Mouse (Mus musculus) erythroblast, embryonic 14.5 days (primary cell): ENCODE measurements around the gene Ap2b1.

Experiments
- GATA1 ChIP-seq: IDR thresholded peaks from 2 replicates; pipeline ENCODE4 v1.6.1; 2012; ENCODE audit warnings: low read length, inconsistent platforms, mixed read lengths
- TAL1 ChIP-seq: IDR thresholded peaks from 3 replicates; pipeline ENCODE4 v1.6.1; 2012; ENCODE audit warnings: low read length, inconsistent platforms, mixed read lengths

DNA sequence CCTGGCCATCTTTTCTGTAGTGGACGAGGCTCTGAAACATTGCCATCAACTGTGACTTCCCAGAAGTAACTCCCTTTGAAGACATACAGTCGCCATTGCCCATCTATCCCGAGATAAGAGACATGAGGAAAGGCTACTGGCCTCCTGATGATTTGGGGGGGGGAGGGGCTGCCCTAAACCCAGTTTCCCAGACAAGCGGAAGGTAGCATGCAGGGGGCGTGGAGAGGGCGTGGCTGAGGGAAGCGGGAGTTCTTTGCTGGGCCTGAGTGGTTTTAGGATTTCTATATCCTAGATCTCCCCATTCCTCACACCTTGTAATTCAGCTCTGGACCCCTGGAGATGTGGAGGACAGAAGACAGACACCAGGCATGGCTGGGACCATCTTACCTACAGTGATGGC is 145.0 kb downstream of the Ap2b1 start:
- TF ChIP-seq TAL1, result no peak
- TF ChIP-seq GATA1, result no peak
